Mouse (Mus musculus): Measurements from ENCODE around the gene Amer2.

Amer2 gene

DNA sequence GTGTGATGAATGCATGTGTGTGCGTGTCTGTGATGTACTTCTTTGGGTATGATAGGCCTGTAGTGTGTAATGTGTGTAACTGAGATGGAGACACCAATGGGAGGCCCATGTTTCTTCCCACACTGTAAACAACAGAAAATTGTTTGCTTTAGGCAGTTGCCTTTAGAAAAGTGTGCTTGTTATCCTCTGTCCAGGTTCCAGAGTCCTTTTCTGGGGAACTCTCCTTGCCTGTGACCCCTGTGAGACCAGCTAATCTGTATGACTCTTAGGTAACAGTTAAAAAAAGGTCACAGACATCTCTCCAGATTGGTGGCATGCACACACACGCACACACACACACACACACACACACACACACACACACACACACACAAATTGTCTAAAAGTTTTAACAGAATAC lies 15.3 kb downstream of the Amer2 start:
- DNase-seq, result no peak

- no peak for DNase-seq
These were observed 19.1 kb downstream of the Amer2 start for GRCm38 (mm10) chr14:60392202-60392601.

DNA sequence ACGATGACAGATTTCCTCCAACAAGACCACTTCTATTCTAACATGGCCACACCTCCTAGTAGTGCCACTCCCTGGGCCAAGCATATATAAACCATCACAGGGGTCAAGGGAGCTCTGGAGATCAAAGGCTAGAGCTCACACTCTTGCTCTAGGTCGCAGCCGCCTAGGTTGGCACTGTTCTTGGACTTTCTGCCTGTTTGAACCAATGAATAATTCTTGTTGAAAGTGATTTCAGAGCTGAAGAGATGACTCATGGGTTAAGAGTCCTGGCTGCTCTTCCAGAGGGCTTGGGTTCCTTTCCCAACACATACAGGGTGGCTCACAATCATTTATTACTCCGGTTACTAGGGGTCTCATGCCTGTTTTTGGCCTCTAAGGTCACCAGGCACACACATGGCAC lies 24.3 kb downstream of the Amer2 start:
- no peak for DNase-seq

GRCm38 (mm10) chr14:60398861-60399260 lies 25.8 kb downstream of the Amer2 start:
- DNase-seq, result no peak

DNA sequence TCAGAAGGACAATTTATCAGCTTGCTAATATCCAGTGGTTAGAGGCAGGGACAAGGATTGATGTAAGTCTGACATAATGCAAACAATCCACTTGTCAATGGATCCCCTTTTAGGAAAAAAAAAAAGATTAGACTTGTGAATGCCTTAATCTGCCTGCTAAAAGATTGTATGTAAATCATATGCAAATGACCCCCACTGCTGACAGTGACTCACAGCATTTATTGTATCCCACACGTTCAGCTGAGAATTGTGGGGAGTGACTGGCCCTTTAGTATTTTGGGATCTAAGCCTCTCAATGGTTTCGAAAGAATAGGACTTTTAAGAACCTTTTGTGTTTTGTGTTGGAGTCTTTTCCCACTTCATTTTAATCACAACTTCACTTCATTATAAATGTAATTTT lies 30.2 kb downstream of the Amer2 start:
- DNase-seq, result no peak

DNA sequence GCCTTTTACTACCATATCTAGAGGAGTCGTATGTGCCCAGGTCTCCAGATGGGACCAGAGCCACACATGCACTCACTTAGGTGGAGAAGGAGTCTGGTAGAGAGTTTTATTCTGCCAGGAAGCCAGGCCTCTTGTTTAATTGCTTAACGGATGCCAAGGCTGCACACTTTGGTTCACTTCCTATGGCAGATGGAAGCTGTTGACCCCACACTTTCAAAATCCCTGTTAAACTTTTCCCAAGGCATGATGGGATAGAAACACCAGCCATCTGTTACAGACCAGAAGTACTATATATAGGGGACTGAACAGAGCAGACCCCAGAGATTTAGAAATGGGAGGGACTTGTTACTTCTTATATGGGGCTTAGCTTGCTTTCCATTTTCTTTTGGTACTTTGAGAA lies 32.8 kb downstream of the Amer2 start:
- no peak for DNase-seq

DNA sequence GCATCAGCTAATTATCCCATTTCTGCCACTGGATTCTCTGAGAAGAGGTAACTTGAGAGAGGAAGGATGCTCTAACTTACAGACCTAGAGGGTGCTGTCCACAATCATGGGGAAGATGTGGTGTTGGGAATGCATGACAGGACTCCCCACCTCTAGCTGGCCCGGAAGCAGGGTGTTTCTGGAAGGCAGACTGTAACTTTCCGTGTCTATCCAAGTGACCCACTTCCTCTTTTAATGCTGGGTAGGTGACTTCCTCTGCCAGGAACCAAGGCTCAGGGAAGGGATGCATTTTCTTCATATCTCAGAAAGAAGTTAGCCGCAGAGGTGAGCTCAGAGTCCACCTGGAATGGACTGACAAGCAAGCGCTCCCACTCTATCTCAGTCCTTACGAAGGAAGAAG lies 33.5 kb downstream of the Amer2 start:
- DNase-seq, result no peak

DNA sequence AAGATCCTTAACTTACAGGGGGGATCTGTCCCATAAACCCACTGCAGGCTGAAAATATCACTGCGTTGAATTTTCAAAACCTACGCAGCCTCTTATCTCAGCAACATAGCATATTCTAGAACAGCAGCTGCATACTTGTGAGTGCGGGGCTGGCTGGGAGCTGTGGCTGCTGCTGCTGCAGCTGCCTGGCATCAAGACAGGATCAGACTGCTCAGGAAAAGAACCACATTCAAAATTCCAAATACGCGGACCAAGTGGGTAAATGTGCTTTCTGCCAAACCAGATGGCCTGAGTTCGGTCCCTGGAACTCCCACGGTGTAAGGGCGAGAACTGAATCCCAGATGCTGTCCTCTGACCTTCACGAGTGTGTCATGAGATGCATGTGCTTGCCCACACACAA lies 34.3 kb downstream of the Amer2 start:
- DNase-seq, result no peak

DNA sequence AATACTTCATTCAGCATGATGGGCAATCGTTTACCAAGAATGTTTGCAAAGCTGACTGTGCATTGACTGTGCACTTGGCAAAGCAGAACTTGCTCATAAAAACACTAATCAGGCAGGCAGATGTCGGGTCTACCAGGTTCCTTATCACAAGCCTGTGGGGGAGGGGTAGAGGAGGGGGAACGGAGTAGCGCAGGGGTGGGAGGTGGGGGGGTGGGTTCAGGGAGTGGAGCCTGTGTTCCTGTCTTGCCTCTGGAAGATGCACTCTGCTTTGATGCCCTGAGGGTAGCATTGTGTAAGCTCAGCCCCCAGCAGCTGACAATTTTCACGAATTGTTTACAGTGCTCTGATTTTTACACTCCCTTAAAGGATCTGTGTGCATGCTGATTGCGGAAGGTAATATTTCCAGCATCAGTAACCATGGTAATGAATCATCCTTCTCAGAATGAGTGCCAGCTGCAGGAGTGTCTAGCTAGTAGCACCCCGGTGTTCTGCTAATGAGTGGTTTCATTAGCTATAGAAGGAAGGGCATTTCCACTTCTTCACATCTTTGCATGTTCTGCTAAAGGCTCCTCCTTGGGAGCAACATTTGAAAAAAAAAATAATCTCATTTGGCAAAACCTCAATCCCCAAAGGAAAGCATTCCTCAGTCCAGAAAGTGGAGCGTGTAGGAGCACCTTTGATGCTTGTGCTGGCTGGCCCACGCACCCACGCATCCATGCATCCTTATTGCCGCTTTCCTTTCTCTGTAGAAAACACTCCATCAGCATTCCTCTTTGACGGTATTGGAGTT lies 36.8 kb downstream of the Amer2 start:
- no peak for DNase-seq

GRCm38 (mm10) chr14:60411229-60411628 lies 38.2 kb downstream of the Amer2 start:
- no peak for DNase-seq

DNA sequence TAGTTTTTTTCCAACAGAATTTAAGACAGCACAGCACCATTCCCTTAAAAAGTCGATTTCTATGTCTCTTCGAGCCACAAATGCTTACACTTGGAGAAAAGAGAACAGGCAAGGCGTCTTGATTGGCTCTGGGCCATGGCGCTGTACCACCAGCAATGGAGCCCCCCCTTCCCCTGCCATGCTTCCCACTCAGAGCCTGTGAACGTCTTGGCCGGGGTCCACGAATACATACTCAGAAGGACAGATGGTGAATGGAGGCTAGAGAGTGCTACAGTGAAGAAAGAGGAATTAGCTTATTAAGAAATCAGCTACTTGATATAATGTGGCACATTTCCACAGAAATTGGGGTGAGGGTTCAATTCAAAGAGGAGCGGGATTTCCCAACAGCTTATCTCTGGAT lies 41.6 kb downstream of the Amer2 start:
- DNase-seq, result no peak

GRCm38 (mm10) chr14:60417924-60418323 lies 44.9 kb downstream of the Amer2 start:
- no peak for DNase-seq

DNA sequence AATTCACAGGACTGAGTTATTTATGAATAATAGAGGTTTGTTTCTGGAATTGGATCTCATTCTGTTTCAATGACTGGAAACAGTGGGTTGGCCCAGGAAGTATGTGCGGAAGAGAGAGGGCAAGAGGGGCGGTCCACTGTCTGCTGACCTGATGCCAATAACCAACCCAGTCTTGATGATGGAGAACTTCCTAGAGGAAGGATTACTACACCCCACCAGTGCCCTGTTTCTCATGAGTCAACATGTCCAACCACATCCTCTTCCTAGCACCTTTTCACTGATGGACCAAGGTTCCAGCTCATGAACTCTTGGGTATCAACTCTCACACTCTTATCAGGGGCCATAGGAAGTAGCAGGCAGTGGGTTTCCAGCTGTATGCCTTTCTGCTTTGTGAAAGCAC lies 49.9 kb downstream of the Amer2 start:
- no peak for DNase-seq

DNA sequence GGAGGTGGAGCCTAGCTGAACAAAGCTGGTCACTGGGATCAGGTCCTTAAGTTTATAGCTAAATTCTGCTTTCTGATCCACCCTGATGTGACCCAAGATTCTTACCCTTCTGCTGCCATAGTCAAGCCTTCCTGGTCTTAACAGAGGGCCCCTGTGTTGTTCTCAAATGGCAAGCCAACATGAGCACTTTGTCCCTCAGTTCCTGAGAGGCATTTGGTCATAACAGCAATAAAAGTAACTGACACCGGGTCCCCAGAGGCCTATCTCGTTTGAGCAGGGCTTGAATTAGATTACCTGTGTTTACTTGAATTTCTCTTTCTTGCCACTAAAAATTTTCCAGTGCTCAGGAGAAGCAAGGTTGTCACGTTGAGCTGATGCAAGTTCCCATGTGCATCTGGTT lies 51.1 kb downstream of the Amer2 start:
- DNase-seq, result no peak

DNA sequence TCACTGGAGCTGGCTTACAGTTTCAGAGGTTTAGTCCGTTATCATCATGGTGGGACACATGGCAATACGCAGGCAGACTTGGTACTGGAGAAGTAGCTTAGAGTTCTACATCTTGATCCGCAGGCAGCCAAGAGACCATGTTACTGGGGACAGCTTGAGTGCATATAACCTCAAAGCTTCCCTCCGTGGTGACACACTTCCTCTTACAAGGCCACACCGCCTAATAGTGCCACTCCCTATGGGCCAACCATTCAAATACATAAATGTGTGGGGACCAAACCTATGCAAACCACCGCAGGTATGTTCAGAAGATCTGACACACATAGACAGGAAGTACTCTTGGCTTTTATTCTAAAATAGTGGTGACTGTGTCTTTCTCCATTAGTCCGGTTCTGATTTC lies 52.5 kb downstream of the Amer2 start:
- DNase-seq, result no peak

GRCm38 (mm10) chr14:60427896-60428295 lies 54.8 kb downstream of the Amer2 start:
- DNase-seq, result no peak

GRCm38 (mm10) chr14:60429513-60429912 lies 56.5 kb downstream of the Amer2 start:
- DNase-seq, result no peak

GRCm38 (mm10) chr14:60431515-60431914 lies 58.5 kb downstream of the Amer2 start:
- no peak for DNase-seq

DNA sequence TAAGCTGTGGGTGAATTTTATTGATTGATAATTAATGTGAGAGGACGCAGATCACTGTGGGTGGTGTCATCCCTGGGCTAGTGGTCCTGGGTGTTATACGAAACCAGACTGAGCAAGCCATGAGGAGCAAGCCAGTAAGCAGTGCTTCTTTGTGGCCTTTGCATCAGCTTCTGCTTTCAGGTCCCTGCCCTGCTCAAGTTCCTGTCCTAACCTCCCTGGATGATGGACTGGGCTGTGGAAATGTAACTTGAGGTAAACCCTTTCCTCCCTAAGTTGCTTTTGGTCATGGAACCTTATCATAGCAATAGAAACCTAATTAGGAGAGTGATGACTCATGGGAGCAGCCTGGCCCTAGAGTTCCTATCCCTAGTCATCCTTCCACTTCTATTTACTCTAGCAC lies 59.1 kb downstream of the Amer2 start:
- no peak for DNase-seq

DNA sequence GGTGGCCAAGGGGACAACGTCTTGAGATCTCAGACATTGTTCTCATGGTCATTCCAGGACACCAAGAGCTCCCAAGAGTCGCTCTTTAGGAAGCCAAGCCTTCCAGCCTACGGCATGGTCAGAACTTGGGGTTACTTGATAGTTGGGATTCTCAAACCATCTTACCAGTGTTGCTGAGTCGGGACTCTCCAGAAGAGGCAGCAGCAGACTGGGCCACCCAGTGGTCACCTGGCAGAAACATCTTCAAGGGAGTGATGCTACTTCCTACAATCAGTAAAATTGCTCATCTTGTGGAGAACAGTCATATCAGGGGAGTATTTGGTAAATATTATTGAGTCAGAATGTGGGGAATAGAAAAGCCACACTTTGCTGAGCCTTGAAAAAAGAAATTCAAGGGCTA lies 62.5 kb downstream of the Amer2 start:
- DNase-seq, result peak; percentile 3

GRCm38 (mm10) chr14:60436364-60436763 lies 63.3 kb downstream of the Amer2 start:
- no peak for DNase-seq
